In the genomic region with DNA sequence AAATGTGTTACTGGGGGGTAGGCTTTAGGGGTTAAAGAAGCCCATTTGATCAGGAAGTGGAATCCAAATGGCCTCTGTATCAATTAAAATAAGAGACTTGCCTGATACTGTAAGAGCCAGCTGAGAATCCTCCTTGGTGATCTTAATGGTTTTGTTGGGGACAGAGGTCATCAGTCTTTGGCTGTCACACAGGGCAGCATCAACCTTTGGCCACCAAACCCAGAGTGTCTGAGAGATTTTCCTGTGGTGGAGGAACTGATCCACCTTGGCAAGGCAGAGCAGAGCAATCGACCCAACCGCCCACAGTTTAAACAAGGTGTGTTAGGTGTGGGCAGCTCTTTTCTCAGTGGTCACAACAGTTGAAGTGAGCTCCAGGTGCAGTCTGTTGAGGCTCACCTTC, we compare ENCODE assay signal across 20 mouse cellular contexts. TPM values are rescaled to one million over a fixed set of nuclear protein-coding genes. Genes with fewer than 3 reads are reported as not detected.
DNase-seq lines count a peak whose midpoint lies in the region; ATAC-seq and TF ChIP-seq lines count a peak whose summit lies in the region.
"Had no signal": no experiment of that assay in that cellular context is flagged by ENCODE, and none has a peak within 500 bp of the region (broad histone marks: within the 10 kb centered on the region; RNA-seq: fewer than 3 reads in every experiment).

No protein-coding gene starts in this region.

- no peak overlapping the region for H3K9ac ChIP-seq in kidney, embryonic 14.5 days (ENCODE audit: low read depth, low read length)
- no peak overlapping the region for H3K9ac ChIP-seq in liver, adult 2 months (ENCODE audit: low read depth, low read length)
- H3K9ac ChIP-seq: embryonic facial prominence, embryonic 12.5 days; forebrain, embryonic 13.5 days; forebrain, embryonic 15.5 days had no signal

- ATAC-seq in kidney, embryonic 14.5 days (ENCODE audit: low FRiP score, low TSS enrichment) = no peak
- ATAC-seq: forebrain, embryonic 13.5 days; forebrain, embryonic 15.5 days had no signal

- no peak overlapping the region for H3K27ac ChIP-seq in kidney, embryonic 14.5 days (ENCODE audit: low read depth, low read length)
- H3K27ac ChIP-seq in liver, adult 2 months (replicated peaks; ENCODE audit: insufficient read depth, low read depth, low read length) = no peak overlapping the region
- H3K27ac ChIP-seq in small intestine, adult 2 months (ENCODE audit: insufficient read depth, low read depth, low read length) = peak overlapping the region; percentile 30; the same call in 1 of the 2 replicates
- H3K27ac ChIP-seq: embryonic facial prominence, embryonic 10.5 days; embryonic facial prominence, embryonic 12.5 days; forebrain, embryonic 13.5 days; forebrain, embryonic 15.5 days had no signal

- no peaks in the 10 kb centered on the region for H3K27me3 ChIP-seq in kidney, embryonic 14.5 days (ENCODE audit: control insufficient read depth, insufficient read depth, low read length)
- H3K27me3 ChIP-seq in liver, adult 2 months (ENCODE audit: control insufficient read depth, insufficient read depth, low read length) = no peaks in the 10 kb centered on the region
- no peaks in the 10 kb centered on the region for H3K27me3 ChIP-seq in small intestine, adult 2 months (ENCODE audit: control insufficient read depth, insufficient read depth, low read length)
- H3K27me3 ChIP-seq: embryonic facial prominence, embryonic 12.5 days; forebrain, embryonic 13.5 days; forebrain, embryonic 15.5 days had no signal

- no peak overlapping the region for H3K4me3 ChIP-seq in kidney, embryonic 14.5 days (ENCODE audit: low read length)
- no peak overlapping the region for H3K4me3 ChIP-seq in liver, adult 2 months (ENCODE audit: insufficient read depth, low read depth, low read length)
- no peak overlapping the region for H3K4me3 ChIP-seq in small intestine, adult 2 months (ENCODE audit: low read depth, low read length)
- H3K4me3 ChIP-seq: embryonic facial prominence, embryonic 10.5 days; embryonic facial prominence, embryonic 12.5 days; forebrain, embryonic 13.5 days; forebrain, embryonic 15.5 days had no signal

- H3K36me3 ChIP-seq in kidney, embryonic 14.5 days (ENCODE audit: control insufficient read depth, insufficient read depth, low read length) = no peaks in the 10 kb centered on the region
- no peaks in the 10 kb centered on the region for H3K36me3 ChIP-seq in liver, adult 2 months (ENCODE audit: control insufficient read depth, insufficient read depth, low read length)
- no peaks in the 10 kb centered on the region for H3K36me3 ChIP-seq in small intestine, adult 2 months (ENCODE audit: control insufficient read depth, insufficient read depth, low read length)
- H3K36me3 ChIP-seq: embryonic facial prominence, embryonic 10.5 days; embryonic facial prominence, embryonic 12.5 days; forebrain, embryonic 15.5 days had no signal

- WGBS in kidney, embryonic 14.5 days = 98% methylated on average over 2 of the region's 2 CpGs
- 10% methylated on average over 2 of the region's 2 CpGs for WGBS in liver, adult 2 months
- WGBS in small intestine, adult 2 months = 23% methylated on average over 2 of the region's 2 CpGs

- TF ChIP-seq POLR2A in liver, adult 2 months (IDR thresholded peaks at IDR 0.05; ENCODE audit: extremely low read depth, insufficient read depth, low read length) = no peak
- no peak for TF ChIP-seq POLR2A in small intestine, adult 2 months (IDR thresholded peaks at IDR 0.05; ENCODE audit: low read depth, low read length)

- H3K4me2 ChIP-seq in kidney, embryonic 14.5 days (replicated peaks; ENCODE audit: low read depth, low read length) = no peak overlapping the region
- H3K4me2 ChIP-seq: embryonic facial prominence, embryonic 12.5 days; forebrain, embryonic 13.5 days; forebrain, embryonic 15.5 days had no signal

- DNase-seq in kidney, adult 11 months = peak; percentile 7
- no peak for DNase-seq in kidney, postnatal 4 days
- DNase-seq in kidney, adult 9 months = peak; percentile 57
- DNase-seq in liver, adult 2 months (ENCODE audit: extremely low read depth, low read depth, low spot score) = peak; percentile 86
- DNase-seq in liver = no peak
- DNase-seq in frontal cortex, postnatal 14 days (ENCODE audit: low spot score in 2 of 2) = no peak
- DNase-seq: adrenal gland, adult 2 months; adrenal gland, postnatal 10 days; adrenal gland, postnatal 25 days; cerebellum, adult 11 months; cerebellum, adult 18-20 months; cerebellum, adult 8-10 months; cerebellum, adult 9-11 months; cerebellum, postnatal 25 days had no signal

- no peaks in the 10 kb centered on the region for H3K79me2 ChIP-seq in liver, adult 2 months (ENCODE audit: control insufficient read depth, insufficient read depth, low read length)

- H3K9me3 ChIP-seq in kidney, embryonic 14.5 days (ENCODE audit: control insufficient read depth, low read length) = no peaks in the 10 kb centered on the region
- H3K9me3 ChIP-seq: embryonic facial prominence, embryonic 10.5 days; embryonic facial prominence, embryonic 12.5 days; forebrain, embryonic 13.5 days; forebrain, embryonic 15.5 days had no signal

- no peaks in the 10 kb centered on the region for H3K4me1 ChIP-seq in kidney, embryonic 14.5 days (ENCODE audit: control insufficient read depth, insufficient read depth, low read length)
- no peaks in the 10 kb centered on the region for H3K4me1 ChIP-seq in liver, adult 2 months (ENCODE audit: control insufficient read depth, insufficient read depth, low read length)
- H3K4me1 ChIP-seq in small intestine, adult 2 months (ENCODE audit: control insufficient read depth, insufficient read depth, insufficient read length, low read length) = peaks cover 6% of the 10 kb centered on the region; the same call in 1 of the 2 replicates
- H3K4me1 ChIP-seq: embryonic facial prominence, embryonic 10.5 days; embryonic facial prominence, embryonic 12.5 days; forebrain, embryonic 13.5 days; forebrain, embryonic 15.5 days had no signal

- TF ChIP-seq CTCF in liver, adult 2 months (IDR thresholded peaks at IDR 0.05; ENCODE audit: low read depth, low read length) = no peak
- no peak for TF ChIP-seq CTCF in small intestine, adult 2 months (IDR thresholded peaks at IDR 0.05; ENCODE audit: extremely low read depth, insufficient read length, insufficient replicate concordance, low read depth, low read length)

RNA-seq across cellular contexts. Expression of a gene that starts 36.0 kb away (rescaled TPM):
- polyA plus RNA-seq in kidney, embryonic 14.5 days (2014; fragmentation: Nextera tagmentation; extraction: Ambion mirVana) = 9.3 and 15.5 TPM in 2 replicates
- 88.7 and 106 TPM in 2 replicates for total RNA-seq in liver, adult 2 months (2014; rRNA removed)
- polyA plus RNA-seq in liver, adult 2 months (2012; rRNA removed) = 44.0 and 48.9 TPM in 2 replicates
- 8.6 and 11.2 TPM in 2 replicates for polyA plus RNA-seq in small intestine, adult 2 months (2012; rRNA removed)

Comparison
In these comparisons a context has a peak if more than half of its experiments do, and no peak if none do; other contexts are left out.
1. DNase-seq: peak in kidney, adult 11 months (single experiment), kidney, adult 9 months (single experiment) and liver, adult 2 months (single experiment); none in kidney, postnatal 4 days (0 of 2), liver (single experiment) and frontal cortex, postnatal 14 days (0 of 2).